Mouse (Mus musculus) lung, postnatal 0 days (tissue): ENCODE data around the gene Cd46. TPM values are rescaled to one million over a fixed set of nuclear protein-coding genes. Genes with fewer than 3 reads are reported as not detected.

ENCODE experiments used
- ATAC-seq: fragments of 200-750 bp; cut with Nextera tagmentation; 2 replicates; pipeline ENCODE4 v1.8.0; 2017; ENCODE audit warnings: moderate library complexity
- DNase-seq: peaks from one replicate; pipeline ENCODE4 v3.0.0-alpha.2; 2016; ENCODE audit warnings: low spot score
- H3K27ac ChIP-seq: fragments of 300-500 bp; sonication (generic); 2 replicates; pipeline ENCODE4 v1.5.1; 2014; ENCODE audit warnings: antibody characterized with exemption, mild to moderate bottlenecking, low read length, mixed read lengths
- H3K27me3 ChIP-seq: fragments of 300-500 bp; sonication (generic); replicated peaks from 2 replicates; pipeline ENCODE4 v1.6.1; 2014; ENCODE audit warnings: low read length, mixed read lengths; ENCODE audit not compliant: insufficient read depth
- H3K36me3 ChIP-seq: fragments of 300-500 bp; sonication (generic); 2 replicates; pipeline ENCODE4 v1.6.1; 2014; ENCODE audit warnings: low read length, mixed read lengths; ENCODE audit not compliant: insufficient read depth
- H3K4me1 ChIP-seq: fragments of 300-500 bp; sonication (generic); 2 replicates; pipeline ENCODE4 v1.6.1; 2014; ENCODE audit warnings: antibody characterized with exemption, low read depth, low read length, mixed read lengths; ENCODE audit not compliant: insufficient read depth
- H3K4me2 ChIP-seq: fragments of 300-500 bp; sonication (generic); replicated peaks from 2 replicates; pipeline ENCODE4 v1.6.1; 2014; ENCODE audit warnings: low read depth, mild to moderate bottlenecking, low read length, moderate library complexity, mixed read lengths
- H3K4me3 ChIP-seq: fragments of 300-500 bp; sonication (generic); 2 replicates; pipeline ENCODE4 v1.5.1; 2014; ENCODE audit warnings: low read depth, low read length
- H3K9ac ChIP-seq: fragments of 300-500 bp; sonication (generic); replicated peaks from 2 replicates; pipeline ENCODE4 v1.6.1; 2014; ENCODE audit warnings: low read depth, mild to moderate bottlenecking
- H3K9me3 ChIP-seq: fragments of 300-500 bp; sonication (generic); 2 replicates; pipeline ENCODE4 v1.6.1; 2016; ENCODE audit warnings: low read length, mixed read lengths
- CTCF ChIP-seq: IDR thresholded peaks from 2 replicates; pipeline ENCODE4 v1.5.1; 2016; ENCODE audit warnings: antibody characterized with exemption, mild to moderate bottlenecking
- EP300 ChIP-seq: IDR thresholded peaks from 2 replicates; pipeline ENCODE4 v1.6.1; 2016; ENCODE audit warnings: antibody characterized with exemption, mild to moderate bottlenecking, control low read depth
- WGBS: fragments of 180-500 bp; shearing (Covaris S2); extraction: QIAGEN DNeasy Blood & Tissue Kit; methylation state at CpG from one replicate; pipeline ENCODE4 v1.1.7; 2014; 5-methylcytosine and 5-hydroxymethylcytosine counted together
- polyA plus RNA-seq: library from polyadenylated mRNA; unstranded; fragments of >200 nt; fragmentation: Nextera tagmentation; extraction: Ambion mirVana; gene quantifications from 2 replicates; pipeline ENCODE4 v1.2.1, GENCODE M21; 2015

Gene Cd46
- 0.95 and 1.6 TPM in 2 replicates for polyA plus RNA-seq

DNA sequence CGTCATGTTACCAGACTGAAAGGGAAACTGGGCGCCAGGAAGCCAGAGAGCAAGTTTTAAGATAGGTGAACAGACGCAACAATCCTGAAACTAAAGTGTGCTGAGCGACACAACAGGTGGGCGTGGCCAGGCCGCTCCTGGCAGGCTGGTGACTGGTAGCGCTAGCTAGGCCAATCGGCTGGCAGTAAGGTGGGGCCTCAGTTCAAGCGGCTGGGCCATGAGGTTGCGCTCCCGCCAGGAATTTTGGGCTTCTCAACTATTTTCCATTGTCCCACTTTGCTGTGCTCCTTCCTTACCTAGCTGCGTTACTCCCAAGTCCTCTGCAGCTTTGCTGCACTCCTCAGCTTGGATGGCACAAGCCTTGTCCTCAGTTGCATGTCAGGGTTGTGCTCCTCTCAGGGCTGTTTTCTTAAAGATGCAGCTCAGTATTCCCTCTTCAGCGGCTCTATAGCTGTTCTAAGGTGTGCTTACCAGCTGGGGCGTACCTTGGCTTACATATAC, at the start of gene Cd46:
TSS of gene Cd46 (minus strand) at position 30 of the 501 bp plus-strand sequence.
- Histone ChIP-seq H3K27ac (peak within 1 kb of the TSS; percentile 84), H3K9ac (peak within 1 kb of the TSS; percentile 27), H3K4me2 (peak within 1 kb of the TSS; percentile 59), H3K4me1 (no peaks in the 10 kb centered on the region), H3K27me3 (no peaks in the 10 kb centered on the region), H3K36me3 (no peaks in the 10 kb centered on the region), H3K9me3 (no peaks in the 10 kb centered on the region), H3K4me3 (peak within 1 kb of the TSS; percentile 42)
- TF ChIP-seq EP300: no peak
- TF ChIP-seq CTCF: no peak
- 1% methylated on average over 14 of the region's 14 CpGs for WGBS
- ATAC-seq: peak; percentile 98
- peak; percentile 92 for DNase-seq

DNA sequence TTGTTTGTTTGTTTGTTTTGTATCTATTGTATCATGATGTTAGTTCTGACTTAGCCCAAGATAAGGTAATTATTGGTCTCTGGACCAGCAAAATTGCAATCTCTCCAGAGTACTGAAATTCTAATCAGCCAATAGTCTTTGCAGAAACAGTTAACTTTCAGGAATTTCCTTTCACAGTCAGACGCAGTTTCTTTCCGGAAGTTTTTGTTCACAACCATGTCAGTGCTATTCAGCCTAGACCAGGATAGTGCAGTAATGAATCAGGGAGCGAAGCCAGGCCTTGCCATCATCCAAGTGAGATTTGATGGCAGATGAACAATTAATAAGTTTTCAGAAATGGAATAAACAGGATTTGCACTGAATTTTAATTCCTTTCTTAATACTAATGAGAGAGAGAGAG, 40.0 kb upstream of the Cd46 start:
- no peak for TF ChIP-seq EP300
- no peaks in the 10 kb centered on the region for H3K36me3 ChIP-seq
- ATAC-seq: no peak
- no peaks in the 10 kb centered on the region for H3K9me3 ChIP-seq
- H3K27ac ChIP-seq: peak overlapping the region; percentile 98
- H3K27me3 ChIP-seq: no peaks in the 10 kb centered on the region
- no peak overlapping the region for H3K9ac ChIP-seq
- WGBS: 19% methylated on average over 3 of the region's 3 CpGs
- peaks cover 10% of the 10 kb centered on the region; the same call in 1 of the 2 replicates for H3K4me1 ChIP-seq
- peak overlapping the region; percentile 63 for H3K4me2 ChIP-seq
- DNase-seq: peak; percentile 54
- H3K4me3 ChIP-seq: peak overlapping the region; percentile 65

DNA sequence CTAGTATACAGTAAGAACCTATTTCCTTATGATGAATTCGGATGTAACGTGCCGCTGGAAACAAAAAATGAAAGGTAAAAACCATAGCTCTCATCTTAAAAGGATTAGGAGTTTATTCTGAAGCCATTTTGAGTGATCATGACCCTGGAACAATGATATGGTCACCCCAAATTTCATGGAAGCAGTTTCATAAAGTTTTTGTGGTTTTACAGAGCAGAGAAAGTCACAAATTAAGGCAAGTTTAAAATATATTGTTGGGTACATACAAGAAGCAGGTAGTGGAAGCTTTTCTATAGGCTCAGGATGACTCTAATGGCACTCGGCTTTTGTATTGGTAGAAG, 39.6 kb upstream of the Cd46 start:
- Histone ChIP-seq H3K27me3 (no peaks in the 10 kb centered on the region), H3K9ac (peak overlapping the region; percentile 98), H3K4me3 (peak overlapping the region; percentile 65), H3K9me3 (no peaks in the 10 kb centered on the region), H3K36me3 (no peaks in the 10 kb centered on the region), H3K4me2 (peak overlapping the region; percentile 63), H3K4me1 (peaks cover 10% of the 10 kb centered on the region; the same call in 1 of the 2 replicates), H3K27ac (peak overlapping the region; percentile 98)
- 19% methylated on average over 4 of the region's 4 CpGs for WGBS
- DNase-seq (no peak), ATAC-seq (no peak)
- TF ChIP-seq EP300 (no peak), CTCF (no peak)

DNA sequence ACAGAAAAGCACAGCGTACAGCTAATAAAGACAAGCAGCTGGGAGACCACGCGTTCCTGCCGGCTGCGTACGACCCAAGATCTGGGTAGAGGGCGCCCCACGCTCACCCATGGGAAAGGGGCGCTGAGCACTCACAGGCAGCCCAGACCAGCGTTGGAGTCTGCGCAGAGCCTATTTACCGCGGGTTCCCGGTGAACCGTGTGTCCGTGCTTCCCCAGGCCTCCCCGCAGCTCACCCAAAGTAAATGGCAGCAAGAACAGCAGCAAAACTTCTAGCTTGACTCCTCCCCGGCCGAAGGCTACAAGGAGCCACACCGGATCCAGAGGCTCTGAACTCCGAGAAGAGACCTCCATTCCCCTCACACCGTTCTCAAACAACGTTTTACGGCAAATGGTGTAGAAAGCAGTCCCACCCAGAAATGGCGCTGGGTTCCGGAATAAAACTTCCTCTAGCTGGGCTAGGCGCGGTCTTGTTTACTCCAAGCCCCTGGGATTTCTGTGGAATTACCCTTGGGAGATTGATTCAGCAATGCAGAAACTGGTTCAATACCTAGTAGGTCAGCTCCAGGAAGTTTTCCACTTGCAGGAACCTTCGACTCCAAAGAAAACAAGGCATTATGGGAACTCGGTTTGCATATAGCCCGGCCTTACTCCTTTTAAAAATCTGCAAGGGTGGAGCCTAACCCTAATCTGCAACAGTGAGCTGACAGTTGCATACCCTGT, 39.1 kb upstream of the Cd46 start, which contains the start of gene Cr1l:
TSS of gene Cr1l (minus strand) at position 634 of the 722 bp plus-strand sequence.
- peak within 1 kb of the TSS; percentile 98 for H3K9ac ChIP-seq
- peak within 1 kb of the TSS; percentile 98 for H3K27ac ChIP-seq
- H3K4me3 ChIP-seq: peak within 1 kb of the TSS; percentile 65
- peak within 1 kb of the TSS; percentile 63 for H3K4me2 ChIP-seq
- no peaks in the 10 kb centered on the region for H3K9me3 ChIP-seq
- DNase-seq: peak; percentile 94
- TF ChIP-seq CTCF (peak; percentile 85), EP300 (peak; percentile 10; the same call in 1 of the 2 replicates)
- no peaks in the 10 kb centered on the region for H3K27me3 ChIP-seq
- under 1% methylated on average over 31 of the region's 31 CpGs for WGBS
- no peaks in the 10 kb centered on the region for H3K36me3 ChIP-seq
- peak; percentile 98 for ATAC-seq
- H3K4me1 ChIP-seq: peaks cover 10% of the 10 kb centered on the region; the same call in 1 of the 2 replicates

DNA sequence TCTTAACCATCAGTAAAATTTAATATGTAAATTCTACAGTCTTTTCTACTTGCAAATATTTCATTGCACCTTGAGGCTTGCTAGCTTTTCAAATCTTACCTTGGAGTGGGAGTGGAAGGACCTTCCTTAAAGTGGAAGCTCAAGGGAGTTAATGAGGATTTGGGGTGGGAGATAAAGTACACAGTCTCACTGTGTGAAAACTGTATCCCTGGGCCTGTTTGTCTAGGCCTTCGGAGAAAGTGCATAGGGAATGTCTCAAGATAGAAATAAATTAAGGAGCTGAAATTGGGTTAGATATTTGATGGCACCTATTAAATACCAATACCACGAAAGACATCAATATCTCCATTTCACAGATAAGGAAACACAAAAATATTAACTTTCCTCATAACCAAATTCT, 38.4 kb upstream of the Cd46 start:
- WGBS: 12% methylated on average over 2 of the region's 2 CpGs
- TF ChIP-seq CTCF: no peak
- TF ChIP-seq EP300: no peak
- peak overlapping the region; percentile 63 for H3K4me2 ChIP-seq
- H3K4me3 ChIP-seq: peak overlapping the region; percentile 65
- peak overlapping the region; percentile 98 for H3K27ac ChIP-seq
- peaks cover 10% of the 10 kb centered on the region; the same call in 1 of the 2 replicates for H3K4me1 ChIP-seq
- ATAC-seq (no peak), DNase-seq (no peak)
- no peaks in the 10 kb centered on the region for H3K9me3 ChIP-seq
- no peaks in the 10 kb centered on the region for H3K36me3 ChIP-seq
- H3K27me3 ChIP-seq: no peaks in the 10 kb centered on the region
- H3K9ac ChIP-seq: peak overlapping the region; percentile 98

DNA sequence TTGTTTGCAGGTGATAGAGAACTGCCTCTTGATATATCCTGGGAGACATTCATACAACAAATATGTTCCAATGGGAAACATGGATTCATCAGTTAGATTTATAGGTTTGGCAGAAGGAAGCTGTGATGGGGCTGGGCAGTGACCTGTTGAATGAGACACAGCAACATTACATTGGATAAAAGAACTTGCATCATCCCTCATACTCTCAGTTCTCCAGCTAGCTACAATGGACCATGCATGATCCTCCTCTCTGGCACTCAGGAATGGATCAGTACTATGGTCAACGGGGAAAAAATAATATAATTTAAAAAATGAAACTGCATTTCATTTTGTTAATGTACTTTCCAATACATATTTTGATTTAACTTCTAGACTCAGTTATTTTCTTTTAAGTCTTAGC, 37.8 kb upstream of the Cd46 start:
- no peak for ATAC-seq
- Histone ChIP-seq H3K36me3 (no peaks in the 10 kb centered on the region), H3K27ac (no peak overlapping the region), H3K4me1 (peaks cover 10% of the 10 kb centered on the region; the same call in 1 of the 2 replicates), H3K4me3 (no peak overlapping the region), H3K27me3 (no peaks in the 10 kb centered on the region), H3K9me3 (no peaks in the 10 kb centered on the region), H3K4me2 (no peak overlapping the region; the same call in 1 of the 2 replicates), H3K9ac (no peak overlapping the region)
- no peak for DNase-seq
- TF ChIP-seq EP300 (no peak), CTCF (no peak)
- 70% methylated on average over 1 of the region's 1 CpGs for WGBS
